Mouse (Mus musculus): ENCODE data around the gene Chtf18. TPM values are rescaled to one million over a fixed set of nuclear protein-coding genes. Genes with fewer than 3 reads are reported as not detected.

Chtf18 gene
- polyA plus RNA-seq, 1 experiment from 2014 or later, result 7.1 TPM

Small RNA genes within 50 kb of the gene (microRNA-seq; reads per million reads assigned to microRNA genes)
- gene Gm25083, result not detected

Other genes starting within 250 kb of the Chtf18 start
- gene Sstr5, start 230.1 kb downstream of the Chtf18 start, polyA plus RNA-seq (2014; fragmentation: Nextera tagmentation; extraction: Ambion mirVana), result 0.13 and 0.20 TPM in 2 replicates
- 17.6 and 20.8 TPM in 2 replicates for gene Sox8, start 156.7 kb downstream of the Chtf18 start, polyA plus RNA-seq (2014; fragmentation: Nextera tagmentation; extraction: Ambion mirVana)
- gene Lmf1, start 148.3 kb downstream of the Chtf18 start, polyA plus RNA-seq (2014; fragmentation: Nextera tagmentation; extraction: Ambion mirVana), result 18.8 and 19.1 TPM in 2 replicates
- gene Gng13, start 10.2 kb downstream of the Chtf18 start, polyA plus RNA-seq (2014; fragmentation: Nextera tagmentation; extraction: Ambion mirVana), result 2.7 and 7.8 TPM in 2 replicates
- gene Rpusd1, start 251 bp upstream of the Chtf18 start, polyA plus RNA-seq (2014; fragmentation: Nextera tagmentation; extraction: Ambion mirVana), result 26.6 and 28.9 TPM in 2 replicates
- not detected in 2 replicates for gene Mslnl, start 8.6 kb upstream of the Chtf18 start, polyA plus RNA-seq (2014; fragmentation: Nextera tagmentation; extraction: Ambion mirVana)
- 0.14 and 0.48 TPM in 2 replicates for gene Msln, start 27.0 kb upstream of the Chtf18 start, polyA plus RNA-seq (2014; fragmentation: Nextera tagmentation; extraction: Ambion mirVana)
- 30.2 and 32.0 TPM in 2 replicates for gene Narfl, start 46.4 kb upstream of the Chtf18 start, polyA plus RNA-seq (2014; fragmentation: Nextera tagmentation; extraction: Ambion mirVana)
- gene Haghl, start 58.3 kb upstream of the Chtf18 start, polyA plus RNA-seq (2014; fragmentation: Nextera tagmentation; extraction: Ambion mirVana), result 106 and 130 TPM in 2 replicates
- gene Ccdc78, start 59.2 kb upstream of the Chtf18 start, polyA plus RNA-seq (2014; fragmentation: Nextera tagmentation; extraction: Ambion mirVana), result 0.14 TPM in 1 of 2 replicates, not detected in the other
- gene Fam173a, start 65.5 kb upstream of the Chtf18 start, polyA plus RNA-seq (2014; fragmentation: Nextera tagmentation; extraction: Ambion mirVana), result 72.6 and 82.3 TPM in 2 replicates
- gene AC134908.4, start 68.2 kb upstream of the Chtf18 start, polyA plus RNA-seq (2014; fragmentation: Nextera tagmentation; extraction: Ambion mirVana), result 0.57 and 0.88 TPM in 2 replicates
- gene Metrn, start 69.7 kb upstream of the Chtf18 start, polyA plus RNA-seq (2014; fragmentation: Nextera tagmentation; extraction: Ambion mirVana), result 8.4 and 9.8 TPM in 2 replicates
- 14.0 and 17.6 TPM in 2 replicates for gene Fbxl16, start 81.7 kb upstream of the Chtf18 start, polyA plus RNA-seq (2014; fragmentation: Nextera tagmentation; extraction: Ambion mirVana)
- gene Wdr24, start 96.2 kb upstream of the Chtf18 start, polyA plus RNA-seq (2014; fragmentation: Nextera tagmentation; extraction: Ambion mirVana), result 33.3 and 37.4 TPM in 2 replicates
- 56.6 and 56.9 TPM in 2 replicates for gene Jmjd8, start 101.4 kb upstream of the Chtf18 start, polyA plus RNA-seq (2014; fragmentation: Nextera tagmentation; extraction: Ambion mirVana)
- gene Stub1, start 106.0 kb upstream of the Chtf18 start, polyA plus RNA-seq (2014; fragmentation: Nextera tagmentation; extraction: Ambion mirVana), result 315 and 322 TPM in 2 replicates
- 33.6 and 35.4 TPM in 2 replicates for gene Rhbdl1, start 109.9 kb upstream of the Chtf18 start, polyA plus RNA-seq (2014; fragmentation: Nextera tagmentation; extraction: Ambion mirVana)
- 5.1 and 6.2 TPM in 2 replicates for gene Gm20683, start 114.3 kb upstream of the Chtf18 start, polyA plus RNA-seq (2014; fragmentation: Nextera tagmentation; extraction: Ambion mirVana)
- 9.6 and 11.3 TPM in 2 replicates for gene Rhot2, start 117.4 kb upstream of the Chtf18 start, polyA plus RNA-seq (2014; fragmentation: Nextera tagmentation; extraction: Ambion mirVana)
- 11.6 and 12.2 TPM in 2 replicates for gene Wdr90, start 134.1 kb upstream of the Chtf18 start, polyA plus RNA-seq (2014; fragmentation: Nextera tagmentation; extraction: Ambion mirVana)
- 15.9 and 17.0 TPM in 2 replicates for gene Mcrip2, start 141.3 kb upstream of the Chtf18 start, polyA plus RNA-seq (2014; fragmentation: Nextera tagmentation; extraction: Ambion mirVana)
- gene Mettl26, start 147.7 kb upstream of the Chtf18 start, polyA plus RNA-seq (2014; fragmentation: Nextera tagmentation; extraction: Ambion mirVana), result 60.5 and 66.0 TPM in 2 replicates
- 0.36 and 0.47 TPM in 2 replicates for gene Wfikkn1, start 153.4 kb upstream of the Chtf18 start, polyA plus RNA-seq (2014; fragmentation: Nextera tagmentation; extraction: Ambion mirVana)
- gene Rab40c, start 192.3 kb upstream of the Chtf18 start, polyA plus RNA-seq (2014; fragmentation: Nextera tagmentation; extraction: Ambion mirVana), result 31.6 and 33.3 TPM in 2 replicates
- 49.5 and 52.6 TPM in 2 replicates for gene Pigq, start 217.5 kb upstream of the Chtf18 start, polyA plus RNA-seq (2014; fragmentation: Nextera tagmentation; extraction: Ambion mirVana)
- not detected in 2 replicates for gene Nhlrc4, start 217.5 kb upstream of the Chtf18 start, polyA plus RNA-seq (2014; fragmentation: Nextera tagmentation; extraction: Ambion mirVana)
- gene A930017K11Rik, start 225.1 kb upstream of the Chtf18 start, polyA plus RNA-seq (2014; fragmentation: Nextera tagmentation; extraction: Ambion mirVana), result 0.18 TPM in 1 of 2 replicates, not detected in the other

All from forebrain, embryonic 14.5 days (tissue).